Mouse (Mus musculus): ENCODE measurements around the gene Sept10. TPM values are rescaled to one million over a fixed set of nuclear protein-coding genes. Genes with fewer than 3 reads are reported as not detected.

Gene Sept10
- 0.33 TPM for polyA plus RNA-seq (2017; shearing (Covaris generic))

GRCm38 (mm10) chr10:59221473-59222270 is at the start of gene Sept10, which contains the start of gene Sowahc:
TSS of gene Sept10 (minus strand) at chr10:59221847.
TSS of gene Sowahc (plus strand) at chr10:59221953.

Other genes with a start within 250 kb of the Sept10 start
- gene Sowahc, start 106 bp upstream of the Sept10 start, polyA plus RNA-seq (2017; shearing (Covaris generic)), result 0.49 TPM
- gene P4ha1, start 101.4 kb upstream of the Sept10 start, polyA plus RNA-seq (2017; shearing (Covaris generic)), result 82.2 TPM
- 97.4 TPM for gene Gm10273, start 173.8 kb upstream of the Sept10 start, polyA plus RNA-seq (2017; shearing (Covaris generic))
- gene Pla2g12b, start 181.8 kb upstream of the Sept10 start, polyA plus RNA-seq (2017; shearing (Covaris generic)), result not detected
- not detected for gene Oit3, start 219.9 kb upstream of the Sept10 start, polyA plus RNA-seq (2017; shearing (Covaris generic))